Mouse (Mus musculus): ENCODE data around the gene Trim14.
A peak's percentile ranks its signal among the peaks of the same experiment; 100 is the strongest.

Trim14 gene

GRCm38 (mm10) chr4:46503881-46504280 lies 32.1 kb downstream of the Trim14 start:
- no peak for TF ChIP-seq GATA4 (IDR thresholded peaks at IDR 0.05; ENCODE audit: insufficient replicate concordance, low read length)

DNA sequence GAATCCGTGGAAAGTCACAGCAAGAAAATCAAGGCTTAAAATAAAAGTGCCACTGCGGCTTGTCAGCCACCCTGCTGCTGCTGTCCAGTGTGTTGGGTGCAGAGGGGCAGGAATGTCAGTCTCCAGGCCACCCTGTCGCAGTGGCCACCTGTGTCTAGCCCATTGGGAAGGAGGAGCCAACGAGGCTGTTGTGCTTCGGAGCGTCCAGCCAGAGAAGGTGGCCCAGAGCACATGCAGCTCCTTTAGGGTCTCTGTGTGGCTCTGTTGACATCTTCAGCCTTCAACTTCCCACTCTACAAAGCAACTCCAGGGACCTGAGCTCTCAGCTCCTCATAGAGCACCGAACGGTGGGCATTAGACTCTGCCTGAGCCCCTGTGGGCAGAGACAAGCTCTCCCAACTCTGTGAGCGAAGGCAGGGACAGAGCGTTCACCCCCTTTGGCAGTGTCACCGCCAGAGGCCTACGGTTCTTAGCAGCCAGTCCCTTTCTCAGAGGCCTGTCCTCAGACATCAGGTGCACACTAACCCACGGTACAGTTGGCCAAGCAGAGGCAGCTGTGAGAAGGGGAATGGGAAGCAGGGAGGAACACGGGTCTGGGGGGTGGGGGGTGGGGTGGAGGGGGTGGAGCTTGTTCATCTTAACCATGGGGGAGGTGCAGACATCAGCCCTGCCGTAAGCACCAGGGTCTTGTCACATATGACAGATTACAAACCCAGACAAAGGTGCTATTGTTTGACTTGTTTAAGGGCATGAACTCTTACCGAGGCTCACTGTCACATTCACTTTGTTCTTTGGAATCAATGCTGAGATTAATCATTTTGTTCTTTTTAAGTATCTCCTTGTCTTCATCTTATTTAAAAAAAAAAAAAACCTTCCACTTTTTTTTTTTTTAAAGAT lies 33.1 kb downstream of the Trim14 start:
- TF ChIP-seq GATA4 (IDR thresholded peaks at IDR 0.05; ENCODE audit: insufficient replicate concordance, low read length) = no peak

GRCm38 (mm10) chr4:46498976-46499375 lies 37.0 kb downstream of the Trim14 start:
- no peak for TF ChIP-seq GATA4 (IDR thresholded peaks at IDR 0.05; ENCODE audit: insufficient replicate concordance, low read length)

- TF ChIP-seq GATA4 (IDR thresholded peaks at IDR 0.05; ENCODE audit: insufficient replicate concordance, low read length) = no peak
These were observed 37.4 kb downstream of the Trim14 start for GRCm38 (mm10) chr4:46498511-46498910.

GRCm38 (mm10) chr4:46497286-46497892 lies 38.6 kb downstream of the Trim14 start:
- TF ChIP-seq GATA4 (IDR thresholded peaks at IDR 0.05; ENCODE audit: insufficient replicate concordance, low read length) = no peak

DNA sequence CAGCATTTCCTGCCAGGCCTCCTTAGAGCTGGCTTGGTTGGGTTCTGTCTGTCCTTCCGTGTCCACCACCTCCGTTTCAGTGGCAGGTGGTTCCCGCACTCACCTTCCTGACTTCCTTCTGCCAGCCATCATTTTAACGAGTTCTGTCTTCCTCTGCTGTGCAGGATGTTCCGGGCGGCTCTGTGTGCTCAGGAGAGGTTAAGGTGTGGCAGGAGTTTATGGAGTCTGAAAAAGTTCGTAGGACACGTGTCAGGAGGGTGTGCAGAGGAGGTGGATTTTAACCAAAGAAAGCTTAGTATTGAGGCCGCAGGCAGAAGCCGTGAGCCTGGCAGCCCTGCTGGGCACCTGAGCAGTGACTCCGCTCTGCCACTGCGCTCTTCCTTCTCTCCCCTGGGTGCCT lies 40.4 kb downstream of the Trim14 start:
- no peak for TF ChIP-seq GATA4 (IDR thresholded peaks at IDR 0.05; ENCODE audit: insufficient replicate concordance, low read length)

GRCm38 (mm10) chr4:46493071-46493470 lies 42.9 kb downstream of the Trim14 start:
- no peak for TF ChIP-seq GATA4 (IDR thresholded peaks at IDR 0.05; ENCODE audit: insufficient replicate concordance, low read length)

DNA sequence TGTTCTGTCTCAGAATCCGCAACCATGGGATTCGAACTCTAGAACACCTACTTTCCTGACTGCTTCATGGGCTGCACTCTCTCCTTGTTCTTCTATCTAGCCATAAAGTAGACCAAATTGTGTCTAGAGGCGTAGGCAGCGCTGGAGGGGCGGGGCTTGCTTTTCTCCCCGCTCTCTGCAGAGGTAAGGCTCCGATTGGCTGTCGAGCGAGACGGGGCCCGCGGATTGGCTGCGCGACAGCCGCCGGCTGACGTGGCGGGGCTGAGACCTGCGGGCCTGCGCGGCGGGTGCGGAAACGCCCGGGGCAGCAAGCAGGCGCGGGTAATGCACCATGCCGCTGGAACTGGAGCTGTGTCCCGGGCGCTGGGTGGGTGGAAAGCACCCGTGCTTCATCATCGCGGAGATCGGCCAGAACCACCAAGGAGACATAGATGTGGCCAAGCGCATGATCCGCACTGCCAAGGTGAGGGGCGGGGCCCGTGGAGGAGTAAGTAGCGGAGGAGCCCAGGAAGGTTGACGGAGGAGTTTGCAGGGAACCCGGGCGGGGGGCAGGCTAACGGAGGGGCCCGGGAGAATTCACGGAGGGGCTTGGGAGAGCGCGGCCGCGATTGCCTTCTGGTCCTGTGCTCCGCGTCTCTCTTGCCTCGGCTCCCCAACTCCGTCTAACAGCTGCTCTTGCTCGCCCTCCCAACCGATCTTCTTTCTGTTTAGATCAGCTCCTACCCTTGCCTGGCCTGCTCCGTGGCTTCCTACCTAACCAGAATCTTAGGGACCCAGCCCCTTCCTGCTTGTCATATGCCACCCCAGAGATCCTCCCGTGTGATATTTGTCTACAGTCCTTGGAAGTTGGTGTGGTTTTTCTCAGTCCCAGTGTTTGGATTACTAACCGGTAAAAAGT lies 46.7 kb downstream of the Trim14 start, which contains the start of gene Nans:
TSS of gene Nans (plus strand) at position 221 of the 898 bp plus-strand sequence.
- 0 out of 2 replicates have a peak, but pooled peaks have one; percentile 5 for TF ChIP-seq GATA4 (IDR thresholded peaks at IDR 0.05; ENCODE audit: insufficient replicate concordance, low read length)

DNA sequence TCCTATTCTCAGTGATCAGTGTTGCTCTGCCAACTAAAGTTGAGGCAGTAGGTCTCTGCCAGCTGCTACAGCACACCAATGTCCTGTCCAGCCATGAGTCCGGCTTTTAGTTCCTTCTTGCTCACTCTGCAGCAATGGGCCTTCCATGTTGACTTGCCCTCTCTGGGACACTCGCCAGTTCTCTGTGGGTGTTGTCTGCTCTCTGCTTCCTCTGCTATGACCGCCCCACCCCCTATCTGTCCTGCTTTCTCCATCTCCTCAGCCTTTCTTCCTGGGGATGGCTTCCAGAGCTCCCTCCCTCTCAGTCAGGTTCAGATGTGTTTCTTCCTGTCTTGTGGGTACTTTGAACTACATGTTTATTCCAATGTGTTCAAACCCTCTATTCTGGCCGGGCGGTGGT lies 48.6 kb downstream of the Trim14 start:
- no peak for TF ChIP-seq GATA4 (IDR thresholded peaks at IDR 0.05; ENCODE audit: insufficient replicate concordance, low read length)

DNA sequence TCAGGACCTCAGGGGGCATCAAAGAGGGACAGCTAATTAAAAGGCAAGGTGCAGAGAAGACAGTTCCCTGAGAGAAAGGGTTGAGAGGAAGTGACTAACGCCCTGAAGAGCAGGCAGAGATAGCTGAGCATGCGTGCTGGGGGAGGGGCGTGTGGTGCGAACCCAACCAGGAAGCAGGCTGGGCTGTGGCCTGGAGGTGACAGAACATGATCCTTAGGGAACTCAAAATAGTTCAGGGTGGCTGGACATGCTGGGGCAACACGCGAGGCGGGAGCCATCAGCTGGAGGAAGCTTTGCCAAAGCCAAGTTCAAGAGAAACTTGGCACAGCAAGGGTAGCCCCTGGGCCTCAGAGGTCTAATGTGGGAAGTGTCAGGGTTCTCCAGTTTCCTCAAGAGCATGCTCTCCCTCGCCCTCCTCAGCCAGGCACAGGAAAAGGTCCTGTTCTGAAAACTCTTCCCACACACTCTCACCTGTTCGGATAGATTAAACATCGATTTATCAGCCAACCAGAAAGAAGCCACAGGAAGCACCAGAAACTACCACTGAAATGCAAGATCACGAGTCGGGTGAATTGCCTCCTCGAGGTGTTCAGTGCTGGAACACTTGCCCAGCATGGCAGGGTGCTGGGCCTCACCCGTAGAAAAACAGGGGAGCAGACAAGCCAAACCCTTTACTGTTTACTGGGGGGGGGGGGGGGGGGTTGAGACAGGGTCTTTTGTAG lies 50.1 kb downstream of the Trim14 start:
- peak; percentile 45; the same call in 1 of the 2 replicates for TF ChIP-seq GATA4 (IDR thresholded peaks at IDR 0.05; ENCODE audit: insufficient replicate concordance, low read length)

DNA sequence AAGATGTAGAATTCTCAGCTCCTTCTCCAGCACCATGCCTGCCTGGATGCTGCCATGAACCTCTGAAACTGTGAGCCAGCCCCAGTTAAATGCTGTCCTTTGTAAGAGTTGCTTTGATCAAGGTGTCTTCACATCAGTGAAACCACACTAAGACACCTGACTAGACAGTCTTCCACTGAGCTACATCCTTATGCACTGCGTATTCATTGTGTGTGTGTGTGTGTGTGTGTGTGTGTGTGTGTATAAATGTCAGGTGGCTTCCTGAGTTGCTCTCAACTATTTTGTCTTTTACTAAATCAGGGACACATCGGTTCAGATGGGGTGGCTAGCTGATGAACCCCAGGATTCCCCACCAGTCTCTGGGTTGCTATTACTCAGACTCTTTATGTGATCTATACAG lies 56.9 kb downstream of the Trim14 start:
- TF ChIP-seq GATA4 (IDR thresholded peaks at IDR 0.05; ENCODE audit: insufficient replicate concordance, low read length) = no peak

DNA sequence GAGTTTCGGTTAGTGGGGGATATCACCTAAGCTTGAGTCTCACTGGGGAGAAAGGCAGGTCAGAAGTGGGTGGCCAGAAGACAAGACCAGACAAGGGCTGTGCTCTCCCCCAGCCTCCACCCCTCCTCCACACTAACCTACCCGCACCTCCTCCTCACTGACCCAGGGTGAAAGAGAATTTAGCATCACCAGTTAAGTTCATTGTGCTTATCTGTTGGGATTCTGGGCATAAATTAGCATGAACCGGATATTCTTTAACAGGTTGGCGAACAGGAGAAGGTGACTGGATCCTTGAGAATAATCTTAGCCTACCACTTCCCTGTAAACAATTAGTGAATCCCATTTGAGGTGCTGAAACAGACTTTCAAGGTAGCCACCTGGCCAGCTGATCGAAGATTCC lies 60.8 kb downstream of the Trim14 start:
- no peak for TF ChIP-seq GATA4 (IDR thresholded peaks at IDR 0.05; ENCODE audit: insufficient replicate concordance, low read length)

- TF ChIP-seq GATA4 (IDR thresholded peaks at IDR 0.05; ENCODE audit: insufficient replicate concordance, low read length) = no peak
These were observed 70.2 kb downstream of the Trim14 start for GRCm38 (mm10) chr4:46465740-46466139.

DNA sequence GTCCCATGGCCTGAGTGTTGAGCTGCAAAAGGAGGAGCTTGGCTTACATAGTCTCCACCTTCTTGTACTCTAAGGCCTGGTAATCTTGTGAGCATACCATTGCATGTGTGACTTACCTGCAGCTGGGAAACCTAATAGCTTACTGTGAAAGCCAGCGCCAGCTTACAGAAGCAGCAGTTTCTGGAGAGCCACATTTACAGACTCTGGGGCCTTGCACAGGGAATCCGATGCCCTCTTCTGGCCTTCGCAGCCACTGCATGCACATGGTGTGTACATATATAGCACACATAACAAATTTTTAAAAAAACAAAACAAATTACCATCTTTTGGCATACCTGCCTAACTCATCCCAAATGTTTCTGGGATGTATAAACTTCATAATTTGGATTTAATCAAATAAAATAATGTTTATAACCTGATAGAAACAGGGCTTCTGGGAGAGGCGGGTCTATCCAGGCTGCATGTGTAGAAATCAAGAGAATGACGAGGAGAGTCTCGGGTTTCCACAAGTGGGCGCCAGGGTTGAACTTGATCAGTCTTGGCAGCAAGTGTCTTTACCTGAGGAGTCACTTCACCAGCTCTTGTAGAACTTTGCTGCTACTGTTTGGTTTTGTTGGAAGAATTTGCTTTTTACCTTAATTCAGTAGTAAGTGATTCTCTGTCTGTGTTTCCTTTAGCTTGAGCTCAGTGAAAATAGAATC lies 72.7 kb downstream of the Trim14 start:
- TF ChIP-seq GATA4 (IDR thresholded peaks at IDR 0.05; ENCODE audit: insufficient replicate concordance, low read length) = no peak

Data from liver, adult (tissue).